Mouse (Mus musculus): Measurements from ENCODE around the gene Fndc3b. TPM values are rescaled to one million over a fixed set of nuclear protein-coding genes. Genes with fewer than 3 reads are reported as not detected.

The Fndc3b gene
- polyA plus RNA-seq, 1 experiment from 2014 or later, result 12.3 TPM

- no peaks in the 10 kb centered on the region for H3K27me3 ChIP-seq (replicated peaks; ENCODE audit: control insufficient read depth, insufficient read depth, low read length)
- peaks cover 12% of the 10 kb centered on the region for H3K4me1 ChIP-seq (replicated peaks; ENCODE audit: control insufficient read depth, insufficient read depth, low read length)
- 0 out of 2 replicates have a peak, but pooled peaks cover 2% of the 10 kb centered on the region for H3K36me3 ChIP-seq (ENCODE audit: control insufficient read depth, insufficient read depth, low read length)
- H3K4me3 ChIP-seq (ENCODE audit: low read depth, low read length), result no peak overlapping the region
- no peaks in the 10 kb centered on the region for H3K9me3 ChIP-seq (ENCODE audit: control insufficient read depth, low read length)
- DNase-seq (ENCODE audit: low spot score) (no peak), ATAC-seq (replicated peaks; ENCODE audit: low FRiP score) (no peak)
- no peak overlapping the region for H3K27ac ChIP-seq (ENCODE audit: low read depth, low read length)
- no peak overlapping the region for H3K9ac ChIP-seq (ENCODE audit: low read depth, low read length)
- H3K4me2 ChIP-seq, result no peak overlapping the region
- WGBS, result 85% methylated on average over 7 of the region's 7 CpGs
Observed at GRCm38 (mm10) chr3:27631112-27631511, 80.0 kb downstream of the Fndc3b start.

GRCm38 (mm10) chr3:27629716-27630115, 81.4 kb downstream of the Fndc3b start:
- 0 out of 2 replicates have a peak, but pooled peaks cover 2% of the 10 kb centered on the region for H3K36me3 ChIP-seq (ENCODE audit: control insufficient read depth, insufficient read depth, low read length)
- H3K4me1 ChIP-seq (replicated peaks; ENCODE audit: control insufficient read depth, insufficient read depth, low read length), result peaks cover 12% of the 10 kb centered on the region
- H3K4me2 ChIP-seq, result no peak overlapping the region

DNA sequence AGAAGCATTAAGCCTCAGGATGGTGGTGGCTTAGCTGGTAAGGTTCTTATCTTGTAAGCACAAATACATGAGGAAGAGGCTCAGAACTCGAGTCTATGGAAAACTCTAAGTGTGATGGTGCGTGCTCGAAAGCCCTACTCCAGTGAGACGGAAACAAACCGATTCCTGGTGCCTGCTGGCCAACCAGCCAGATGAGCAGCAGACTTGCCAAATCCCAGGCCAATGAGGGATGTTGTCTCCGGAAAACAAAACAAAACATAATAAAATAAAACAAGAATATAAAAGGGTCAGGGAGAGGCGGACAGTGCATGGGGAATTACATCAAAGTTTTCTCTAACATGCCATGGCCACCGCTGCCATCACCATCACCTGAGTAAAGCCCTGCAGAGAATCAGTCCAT, 84.8 kb downstream of the Fndc3b start:
- Histone ChIP-seq H3K4me2 (no peak overlapping the region), H3K27me3 (replicated peaks; ENCODE audit: control insufficient read depth, insufficient read depth, low read length) (no peaks in the 10 kb centered on the region), H3K9ac (ENCODE audit: low read depth, low read length) (no peak overlapping the region), H3K36me3 (ENCODE audit: control insufficient read depth, insufficient read depth, low read length) (no peaks in the 10 kb centered on the region), H3K9me3 (ENCODE audit: control insufficient read depth, low read length) (no peaks in the 10 kb centered on the region), H3K4me3 (ENCODE audit: low read depth, low read length) (no peak overlapping the region), H3K27ac (ENCODE audit: low read depth, low read length) (no peak overlapping the region), H3K4me1 (replicated peaks; ENCODE audit: control insufficient read depth, insufficient read depth, low read length) (0 out of 2 replicates have a peak, but pooled peaks cover 2% of the 10 kb centered on the region)
- no peak for ATAC-seq (replicated peaks; ENCODE audit: low FRiP score)
- DNase-seq (ENCODE audit: low spot score), result no peak
- WGBS, result 83% methylated on average over 8 of the region's 8 CpGs

More at GRCm38 (mm10) chr3:27629716-27630115, 81.4 kb downstream of the Fndc3b start:
- Histone ChIP-seq H3K27me3 (replicated peaks; ENCODE audit: control insufficient read depth, insufficient read depth, low read length) (no peaks in the 10 kb centered on the region), H3K9me3 (ENCODE audit: control insufficient read depth, low read length) (no peaks in the 10 kb centered on the region), H3K27ac (ENCODE audit: low read depth, low read length) (no peak overlapping the region), H3K9ac (ENCODE audit: low read depth, low read length) (no peak overlapping the region), H3K4me3 (ENCODE audit: low read depth, low read length) (no peak overlapping the region)
- no peak for DNase-seq (ENCODE audit: low spot score)
- ATAC-seq (replicated peaks; ENCODE audit: low FRiP score), result no peak
- 94% methylated on average over 5 of the region's 5 CpGs for WGBS

- DNase-seq (ENCODE audit: low spot score) (no peak), ATAC-seq (replicated peaks; ENCODE audit: low FRiP score) (no peak)
- 60% methylated on average over 8 of the region's 8 CpGs for WGBS
- Histone ChIP-seq H3K9me3 (ENCODE audit: control insufficient read depth, low read length) (no peaks in the 10 kb centered on the region), H3K4me3 (ENCODE audit: low read depth, low read length) (no peak overlapping the region), H3K27me3 (replicated peaks; ENCODE audit: control insufficient read depth, insufficient read depth, low read length) (no peaks in the 10 kb centered on the region), H3K4me1 (replicated peaks; ENCODE audit: control insufficient read depth, insufficient read depth, low read length) (0 out of 2 replicates have a peak, but pooled peaks cover 2% of the 10 kb centered on the region), H3K27ac (ENCODE audit: low read depth, low read length) (no peak overlapping the region), H3K9ac (ENCODE audit: low read depth, low read length) (no peak overlapping the region), H3K4me2 (no peak overlapping the region), H3K36me3 (ENCODE audit: control insufficient read depth, insufficient read depth, low read length) (no peaks in the 10 kb centered on the region)
Observed at GRCm38 (mm10) chr3:27625592-27625985, 85.5 kb downstream of the Fndc3b start.

- Histone ChIP-seq H3K36me3 (ENCODE audit: control insufficient read depth, insufficient read depth, low read length) (no peaks in the 10 kb centered on the region), H3K27me3 (replicated peaks; ENCODE audit: control insufficient read depth, insufficient read depth, low read length) (no peaks in the 10 kb centered on the region), H3K4me1 (replicated peaks; ENCODE audit: control insufficient read depth, insufficient read depth, low read length) (0 out of 2 replicates have a peak, but pooled peaks cover 2% of the 10 kb centered on the region), H3K9me3 (ENCODE audit: control insufficient read depth, low read length) (no peaks in the 10 kb centered on the region), H3K27ac (ENCODE audit: low read depth, low read length) (no peak overlapping the region), H3K4me2 (no peak overlapping the region), H3K9ac (ENCODE audit: low read depth, low read length) (no peak overlapping the region), H3K4me3 (ENCODE audit: low read depth, low read length) (no peak overlapping the region)
- 66% methylated on average over 12 of the region's 12 CpGs for WGBS
- DNase-seq (ENCODE audit: low spot score) (no peak), ATAC-seq (replicated peaks; ENCODE audit: low FRiP score) (no peak)
Observed at GRCm38 (mm10) chr3:27624974-27625591, 86.0 kb downstream of the Fndc3b start.

DNA sequence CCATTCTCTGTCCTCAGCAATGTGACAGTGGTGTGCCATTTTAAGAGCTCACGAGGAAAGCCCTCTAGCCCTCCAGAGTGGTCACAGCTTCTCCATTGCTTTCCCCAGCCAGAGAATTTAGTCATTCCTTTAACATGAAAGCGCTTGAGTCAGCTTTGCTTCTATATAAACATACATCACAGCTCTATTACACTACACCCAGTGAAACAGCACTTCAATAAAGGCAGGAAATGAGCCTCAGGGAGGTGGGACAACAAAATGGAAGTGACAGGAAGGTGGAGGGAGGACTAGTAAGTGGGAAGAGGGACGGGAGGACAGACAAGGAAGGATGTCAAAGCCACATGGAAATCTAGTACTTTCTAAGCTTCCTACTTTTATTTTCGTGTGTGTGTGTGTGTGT, 88.7 kb downstream of the Fndc3b start:
- no peaks in the 10 kb centered on the region for H3K9me3 ChIP-seq (ENCODE audit: control insufficient read depth, low read length)
- ATAC-seq (replicated peaks; ENCODE audit: low FRiP score) (no peak), DNase-seq (ENCODE audit: low spot score) (no peak)
- peaks cover 9% of the 10 kb centered on the region for H3K4me1 ChIP-seq (replicated peaks; ENCODE audit: control insufficient read depth, insufficient read depth, low read length)
- H3K9ac ChIP-seq (ENCODE audit: low read depth, low read length), result no peak overlapping the region
- no peak overlapping the region for H3K4me2 ChIP-seq
- no peaks in the 10 kb centered on the region for H3K27me3 ChIP-seq (replicated peaks; ENCODE audit: control insufficient read depth, insufficient read depth, low read length)
- 65% methylated on average over 4 of the region's 4 CpGs for WGBS
- H3K36me3 ChIP-seq (ENCODE audit: control insufficient read depth, insufficient read depth, low read length), result no peaks in the 10 kb centered on the region
- H3K4me3 ChIP-seq (ENCODE audit: low read depth, low read length), result no peak overlapping the region
- no peak overlapping the region for H3K27ac ChIP-seq (ENCODE audit: low read depth, low read length)

GRCm38 (mm10) chr3:27621176-27621575, 89.9 kb downstream of the Fndc3b start:
- no peak for ATAC-seq (replicated peaks; ENCODE audit: low FRiP score)
- H3K27me3 ChIP-seq (replicated peaks; ENCODE audit: control insufficient read depth, insufficient read depth, low read length), result no peaks in the 10 kb centered on the region

GRCm38 (mm10) chr3:27617733-27618132, 93.4 kb downstream of the Fndc3b start:
- WGBS, result 54% methylated on average over 9 of the region's 9 CpGs
- no peaks in the 10 kb centered on the region for H3K9me3 ChIP-seq (ENCODE audit: control insufficient read depth, low read length)
- no peak overlapping the region for H3K4me3 ChIP-seq (ENCODE audit: low read depth, low read length)
- ATAC-seq (replicated peaks; ENCODE audit: low FRiP score), result no peak
- H3K4me1 ChIP-seq (replicated peaks; ENCODE audit: control insufficient read depth, insufficient read depth, low read length), result peaks cover 18% of the 10 kb centered on the region
- peak overlapping the region; percentile 14; the same call in 1 of the 2 replicates for H3K4me2 ChIP-seq
- DNase-seq (ENCODE audit: low spot score), result no peak
- H3K27ac ChIP-seq (ENCODE audit: low read depth, low read length), result peak overlapping the region; percentile 25; the same call in 1 of the 2 replicates
- H3K27me3 ChIP-seq (replicated peaks; ENCODE audit: control insufficient read depth, insufficient read depth, low read length), result no peaks in the 10 kb centered on the region
- no peaks in the 10 kb centered on the region for H3K36me3 ChIP-seq (ENCODE audit: control insufficient read depth, insufficient read depth, low read length)
- H3K9ac ChIP-seq (ENCODE audit: low read depth, low read length), result no peak overlapping the region

More at GRCm38 (mm10) chr3:27621176-27621575, 89.9 kb downstream of the Fndc3b start:
- H3K27ac ChIP-seq (ENCODE audit: low read depth, low read length), result no peak overlapping the region
- no peak overlapping the region for H3K9ac ChIP-seq (ENCODE audit: low read depth, low read length)
- no peak overlapping the region for H3K4me3 ChIP-seq (ENCODE audit: low read depth, low read length)
- no peaks in the 10 kb centered on the region for H3K36me3 ChIP-seq (ENCODE audit: control insufficient read depth, insufficient read depth, low read length)
- H3K9me3 ChIP-seq (ENCODE audit: control insufficient read depth, low read length), result no peaks in the 10 kb centered on the region
- no peak for DNase-seq (ENCODE audit: low spot score)
- H3K4me2 ChIP-seq, result no peak overlapping the region
- peaks cover 18% of the 10 kb centered on the region for H3K4me1 ChIP-seq (replicated peaks; ENCODE audit: control insufficient read depth, insufficient read depth, low read length)
- WGBS, result 73% methylated on average over 4 of the region's 4 CpGs

DNA sequence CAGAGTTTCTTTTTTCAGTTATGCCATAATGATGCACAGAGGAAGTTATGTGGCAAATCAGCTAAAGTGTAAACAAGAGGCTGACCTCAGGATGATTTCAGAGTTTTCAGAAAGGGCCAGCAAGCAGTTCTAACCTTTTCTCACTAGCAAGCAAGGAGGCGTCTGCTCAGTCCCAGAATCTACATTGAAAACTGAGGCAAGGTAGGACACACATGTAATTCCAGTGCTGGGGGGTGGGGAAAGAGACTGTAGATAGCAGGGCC, 93.9 kb downstream of the Fndc3b start:
- ATAC-seq (replicated peaks; ENCODE audit: low FRiP score) (no peak), DNase-seq (ENCODE audit: low spot score) (no peak)
- H3K27ac ChIP-seq (ENCODE audit: low read depth, low read length), result 0 out of 2 replicates have a peak overlapping the region, but pooled peaks have one; percentile 25
- no peak overlapping the region for H3K9ac ChIP-seq (ENCODE audit: low read depth, low read length)
- H3K4me3 ChIP-seq (ENCODE audit: low read depth, low read length), result no peak overlapping the region
- no peaks in the 10 kb centered on the region for H3K9me3 ChIP-seq (ENCODE audit: control insufficient read depth, low read length)
- WGBS, result 67% methylated on average over 1 of the region's 1 CpGs
- H3K4me2 ChIP-seq, result no peak overlapping the region
- peaks cover 18% of the 10 kb centered on the region for H3K4me1 ChIP-seq (replicated peaks; ENCODE audit: control insufficient read depth, insufficient read depth, low read length)
- H3K27me3 ChIP-seq (replicated peaks; ENCODE audit: control insufficient read depth, insufficient read depth, low read length), result no peaks in the 10 kb centered on the region
- H3K36me3 ChIP-seq (ENCODE audit: control insufficient read depth, insufficient read depth, low read length), result no peaks in the 10 kb centered on the region

All from liver, embryonic 11.5 days (tissue).